9 mouse cellular contexts compared by ENCODE assay signal in the genomic region with DNA sequence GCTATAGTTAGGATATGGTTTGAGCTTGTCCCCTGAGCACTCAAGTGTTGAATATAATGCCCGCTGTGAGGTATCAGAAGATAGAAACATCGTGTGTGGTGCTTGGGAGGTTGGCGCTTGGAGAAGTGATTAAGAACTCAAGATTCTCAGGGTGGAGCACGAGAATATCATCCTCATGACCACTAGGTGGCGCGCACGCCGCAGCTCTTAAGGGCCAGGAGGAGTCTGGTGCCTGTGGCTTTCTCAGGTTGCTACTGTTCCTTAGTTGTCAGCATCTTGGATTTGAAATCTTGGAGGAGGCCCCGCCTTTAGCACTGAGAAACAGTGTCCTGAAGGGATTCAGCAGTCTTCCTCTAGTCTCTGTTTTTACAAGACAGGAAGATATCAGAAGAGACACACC. TPM values are rescaled to one million over a fixed set of nuclear protein-coding genes. Genes with fewer than 3 reads are reported as not detected.
DNase-seq lines count a peak whose midpoint lies in the region; ATAC-seq and TF ChIP-seq lines count a peak whose summit lies in the region.
"Had no signal": no experiment of that assay in that cellular context is flagged by ENCODE, and none has a peak within 500 bp of the region (broad histone marks: within the 10 kb centered on the region; RNA-seq: fewer than 3 reads in every experiment).

No protein-coding gene starts in this region.

- H3K27me3 ChIP-seq in kidney, embryonic 15.5 days, result no peaks in the 10 kb centered on the region
- no peaks in the 10 kb centered on the region for H3K27me3 ChIP-seq in limb, embryonic 14.5 days (ENCODE audit: control insufficient read depth, insufficient read depth, low read length)
- no peaks in the 10 kb centered on the region for H3K27me3 ChIP-seq in neural tube, embryonic 11.5 days (ENCODE audit: control insufficient read depth, insufficient read depth, low read length)
- H3K27me3 ChIP-seq: embryonic facial prominence, embryonic 12.5 days had no signal

- H3K36me3 ChIP-seq in kidney, embryonic 15.5 days, result no peaks in the 10 kb centered on the region
- H3K36me3 ChIP-seq in limb, embryonic 14.5 days (ENCODE audit: control insufficient read depth, insufficient read depth, low read length), result no peaks in the 10 kb centered on the region
- H3K36me3 ChIP-seq in neural tube, embryonic 11.5 days (ENCODE audit: control insufficient read depth, insufficient read depth, low read length), result no peaks in the 10 kb centered on the region
- H3K36me3 ChIP-seq: embryonic facial prominence, embryonic 12.5 days had no signal

- no peak overlapping the region for H3K9ac ChIP-seq in kidney, embryonic 15.5 days
- H3K9ac ChIP-seq in limb, embryonic 14.5 days (ENCODE audit: low read depth, low read length, severe bottlenecking), result no peak overlapping the region
- no peak overlapping the region for H3K9ac ChIP-seq in neural tube, embryonic 11.5 days (ENCODE audit: low read length)
- H3K9ac ChIP-seq: embryonic facial prominence, embryonic 12.5 days had no signal

- WGBS in kidney, embryonic 15.5 days, result 8% methylated on average over 9 of the region's 9 CpGs
- 5% methylated on average over 9 of the region's 9 CpGs for WGBS in limb, embryonic 14.5 days
- 10% methylated on average over 9 of the region's 9 CpGs for WGBS in neural tube, embryonic 11.5 days

- no peak for TF ChIP-seq POLR2A in limb, embryonic 14.5 days (IDR thresholded peaks at IDR 0.05; ENCODE audit: borderline replicate concordance, extremely low read depth, insufficient read depth, insufficient read length)

- H3K4me1 ChIP-seq in kidney, embryonic 15.5 days, result 0 out of 2 replicates have a peak, but pooled peaks cover 4% of the 10 kb centered on the region
- no peaks in the 10 kb centered on the region for H3K4me1 ChIP-seq in limb, embryonic 14.5 days (ENCODE audit: control insufficient read depth, insufficient read depth, low read length)
- no peaks in the 10 kb centered on the region for H3K4me1 ChIP-seq in neural tube, embryonic 11.5 days (ENCODE audit: control insufficient read depth, insufficient read depth, low read length)
- H3K4me1 ChIP-seq: embryonic facial prominence, embryonic 12.5 days had no signal

- H3K4me2 ChIP-seq in kidney, embryonic 15.5 days, result no peak overlapping the region
- no peak overlapping the region for H3K4me2 ChIP-seq in limb, embryonic 14.5 days (replicated peaks; ENCODE audit: low read depth, low read length, severe bottlenecking)
- no peak overlapping the region for H3K4me2 ChIP-seq in neural tube, embryonic 11.5 days (ENCODE audit: low read depth)
- H3K4me2 ChIP-seq: embryonic facial prominence, embryonic 12.5 days had no signal

- H3K27ac ChIP-seq in kidney, embryonic 15.5 days, result no peak overlapping the region
- no peak overlapping the region for H3K27ac ChIP-seq in limb, embryonic 14.5 days (replicated peaks; ENCODE audit: low read depth, low read length)
- no peak overlapping the region for H3K27ac ChIP-seq in neural tube, embryonic 11.5 days (ENCODE audit: low read depth, low read length)
- H3K27ac ChIP-seq: embryonic facial prominence, embryonic 12.5 days had no signal

- no peak overlapping the region for H3K4me3 ChIP-seq in kidney, embryonic 15.5 days (replicated peaks)
- H3K4me3 ChIP-seq in limb, embryonic 14.5 days (replicated peaks; ENCODE audit: low read length), result no peak overlapping the region
- H3K4me3 ChIP-seq in neural tube, embryonic 11.5 days (ENCODE audit: low read depth, low read length), result no peak overlapping the region
- H3K4me3 ChIP-seq: embryonic facial prominence, embryonic 12.5 days had no signal

- peak; percentile 90 for DNase-seq in 3T3-L1 (ENCODE audit: low read depth, low spot score)
- DNase-seq in adipocyte (ENCODE audit: low spot score), result peak; percentile 85
- DNase-seq in embryo, embryonic 10.5 days (ENCODE audit: low spot score), result peak; percentile 86
- peak; percentile 41 to 67 for DNase-seq in gastrocnemius, postnatal 4 days (ENCODE audit: low spot score in 2 of 2)
- DNase-seq in limb, embryonic 14.5 days (ENCODE audit: low spot score), result peak; percentile 61
- peak; percentile 70 for DNase-seq in neural tube, embryonic 11.5 days (ENCODE audit: low spot score)
- peak; percentile 46 for DNase-seq in telencephalon, adult 2 months (ENCODE audit: low read depth, low spot score)

- peak; percentile 73 for ATAC-seq in kidney, embryonic 15.5 days (replicated peaks; ENCODE audit: low FRiP score)
- no peak for ATAC-seq in limb, embryonic 14.5 days (ENCODE audit: low FRiP score, low read depth)
- no peak; the same call in 1 of the 2 replicates for ATAC-seq in neural tube, embryonic 11.5 days (ENCODE audit: insufficient read depth, low FRiP score, low TSS enrichment)

- no peaks in the 10 kb centered on the region for H3K9me3 ChIP-seq in kidney, embryonic 15.5 days (replicated peaks)
- H3K9me3 ChIP-seq in limb, embryonic 14.5 days (ENCODE audit: control insufficient read depth, low read length), result no peaks in the 10 kb centered on the region
- H3K9me3 ChIP-seq in neural tube, embryonic 11.5 days (ENCODE audit: control insufficient read depth, low read length), result no peaks in the 10 kb centered on the region
- H3K9me3 ChIP-seq: embryonic facial prominence, embryonic 12.5 days had no signal

RNA-seq across cellular contexts. Expression of gene Serpinb1a, which starts 15.5 kb away (rescaled TPM):
- total RNA-seq in gastrocnemius, postnatal 4 days (2021), result 10 to 100 TPM; 30.5 to 49.2 TPM
- polyA plus RNA-seq in kidney, embryonic 15.5 days (2015; fragmentation: Nextera tagmentation; extraction: Ambion mirVana), result 12.4 and 13.4 TPM in 2 replicates
- 6.9 and 8.7 TPM in 2 replicates for polyA plus RNA-seq in limb, embryonic 14.5 days (2012; rRNA removed)
- 19.4 and 23.3 TPM in 2 replicates for polyA plus RNA-seq in limb, embryonic 14.5 days (2014; fragmentation: Nextera tagmentation; extraction: Ambion mirVana)
- 0.69 and 1.6 TPM in 2 replicates for polyA plus RNA-seq in neural tube, embryonic 11.5 days (2014; fragmentation: Nextera tagmentation; extraction: Ambion mirVana)

RNA-seq across cellular contexts. Expression of gene Serpinb1c, which starts 31.5 kb away (rescaled TPM):
- total RNA-seq in gastrocnemius, postnatal 4 days (2021), result 1 to 10 TPM in 1 of 2 experiments, under 1 TPM in 1; 0.29 to 1.1 TPM
- not detected in 2 replicates for polyA plus RNA-seq in kidney, embryonic 15.5 days (2015; fragmentation: Nextera tagmentation; extraction: Ambion mirVana)
- polyA plus RNA-seq in limb, embryonic 14.5 days (2012; rRNA removed), result not detected in 2 replicates
- polyA plus RNA-seq in limb, embryonic 14.5 days (2014; fragmentation: Nextera tagmentation; extraction: Ambion mirVana), result not detected in 2 replicates
- not detected in 2 replicates for polyA plus RNA-seq in neural tube, embryonic 11.5 days (2014; fragmentation: Nextera tagmentation; extraction: Ambion mirVana)
- polyA plus RNA-seq: embryonic facial prominence, embryonic 12.5 days had no signal
